Mouse (Mus musculus) midbrain, embryonic 14.5 days (tissue): ENCODE measurements around the gene Shisa8. TPM values are rescaled to one million over a fixed set of nuclear protein-coding genes. Genes with fewer than 3 reads are reported as not detected.
A peak's percentile ranks its signal among the peaks of the same experiment; 100 is the strongest.

ENCODE experiments used
- ATAC-seq: fragments of 200-750 bp; cut with Nextera tagmentation; 2 replicates; pipeline ENCODE4 v1.8.0; 2017; ENCODE audit warnings: moderate number of reproducible peaks, moderate library complexity; ENCODE audit not compliant: low FRiP score, low TSS enrichment
- DNase-seq: peaks from one replicate; pipeline ENCODE4 v3.0.0-alpha.2; 2015
- H3K27ac ChIP-seq: fragments of 300-500 bp; sonication (generic); replicated peaks from 2 replicates; pipeline ENCODE4 v1.5.1; 2014; ENCODE audit warnings: mild to moderate bottlenecking, low read depth, low read length, moderate library complexity
- H3K27me3 ChIP-seq: fragments of 300-500 bp; sonication (generic); 2 replicates; pipeline ENCODE4 v1.6.1; 2014; ENCODE audit warnings: low read length, control low read depth, mixed read lengths; ENCODE audit not compliant: control insufficient read depth, insufficient read depth
- H3K36me3 ChIP-seq: fragments of 300-500 bp; sonication (generic); 2 replicates; pipeline ENCODE4 v1.6.1; 2014; ENCODE audit warnings: low read length, control low read depth; ENCODE audit not compliant: control insufficient read depth, insufficient read depth
- H3K4me1 ChIP-seq: fragments of 300-500 bp; sonication (generic); 2 replicates; pipeline ENCODE4 v1.6.1; 2014; ENCODE audit warnings: mild to moderate bottlenecking, antibody characterized with exemption, low read length, control low read depth; ENCODE audit not compliant: control insufficient read depth, insufficient read depth
- H3K4me2 ChIP-seq: fragments of 300-500 bp; sonication (generic); 2 replicates; pipeline ENCODE4 v1.6.1; 2014; ENCODE audit warnings: mild to moderate bottlenecking, low read length, moderate library complexity
- H3K4me3 ChIP-seq: fragments of 300-500 bp; sonication (generic); replicated peaks from 2 replicates; pipeline ENCODE4 v1.5.1; 2014; ENCODE audit warnings: low read depth, low read length
- H3K9ac ChIP-seq: fragments of 300-500 bp; sonication (generic); replicated peaks from 2 replicates; pipeline ENCODE4 v1.6.1; 2014; ENCODE audit warnings: mild to moderate bottlenecking, low read length, moderate library complexity
- H3K9me3 ChIP-seq: fragments of 300-500 bp; sonication (generic); 2 replicates; pipeline ENCODE4 v1.6.1; 2016; ENCODE audit warnings: low read length, control low read depth, mixed read lengths; ENCODE audit not compliant: control insufficient read depth
- WGBS: fragments of 180-500 bp; shearing (Covaris S2); extraction: QIAGEN DNeasy Blood & Tissue Kit; methylation state at CpG from one replicate; pipeline ENCODE4 v1.1.7; 2014; 5-methylcytosine and 5-hydroxymethylcytosine counted together
- polyA plus RNA-seq: library from polyadenylated mRNA; unstranded; fragments of >200 nt; fragmentation: Nextera tagmentation; extraction: Ambion mirVana; gene quantifications from 2 replicates; pipeline ENCODE4 v1.2.1, GENCODE M21; 2014

The Shisa8 gene
- polyA plus RNA-seq, 1 experiment from 2014 or later: 0.70 TPM

- H3K27ac ChIP-seq: no peak overlapping the region
- H3K9ac ChIP-seq: peak overlapping the region; percentile 46; the same call in 1 of the 2 replicates
- H3K4me3 ChIP-seq: peak overlapping the region; percentile 40
- under 1% methylated on average over 106 of the region's 112 CpGs for WGBS
- H3K4me2 ChIP-seq: peak overlapping the region; percentile 65
- peak; percentile 38; the same call in 1 of the 2 replicates for ATAC-seq
- no peaks in the 10 kb centered on the region for H3K36me3 ChIP-seq
- H3K4me1 ChIP-seq: peaks cover 20% of the 10 kb centered on the region
- peak; percentile 64 for DNase-seq
- peaks cover 70% of the 10 kb centered on the region for H3K27me3 ChIP-seq
- no peaks in the 10 kb centered on the region for H3K9me3 ChIP-seq
Observed at GRCm38 (mm10) chr15:82211911-82212751, 484 bp downstream of the Shisa8 start.

- Histone ChIP-seq H3K4me1 (peaks cover 20% of the 10 kb centered on the region), H3K27me3 (peaks cover 79% of the 10 kb centered on the region), H3K4me2 (peak overlapping the region; percentile 65), H3K9me3 (no peaks in the 10 kb centered on the region), H3K36me3 (peaks cover 2% of the 10 kb centered on the region), H3K9ac (no peak overlapping the region), H3K27ac (no peak overlapping the region), H3K4me3 (peak overlapping the region; percentile 40)
- no peak for DNase-seq
- 4% methylated on average over 11 of the region's 11 CpGs for WGBS
- no peak for ATAC-seq
Observed at GRCm38 (mm10) chr15:82211281-82211680, 1.3 kb downstream of the Shisa8 start.

GRCm38 (mm10) chr15:82210801-82211200 lies 1.8 kb downstream of the Shisa8 start:
- H3K4me3 ChIP-seq: no peak overlapping the region

GRCm38 (mm10) chr15:82209295-82210050 lies 3.1 kb downstream of the Shisa8 start:
- H3K4me1 ChIP-seq: peaks cover 18% of the 10 kb centered on the region
- ATAC-seq: no peak

More at GRCm38 (mm10) chr15:82210801-82211200, 1.8 kb downstream of the Shisa8 start:
- no peaks in the 10 kb centered on the region for H3K9me3 ChIP-seq
- ATAC-seq (no peak), DNase-seq (no peak)
- no peak overlapping the region for H3K4me2 ChIP-seq
- no peak overlapping the region for H3K9ac ChIP-seq
- peaks cover 19% of the 10 kb centered on the region for H3K4me1 ChIP-seq
- 35% methylated on average over 1 of the region's 1 CpGs for WGBS
- H3K27me3 ChIP-seq: peaks cover 80% of the 10 kb centered on the region
- peaks cover 7% of the 10 kb centered on the region for H3K36me3 ChIP-seq
- no peak overlapping the region for H3K27ac ChIP-seq

GRCm38 (mm10) chr15:82208307-82208706 lies 4.3 kb downstream of the Shisa8 start:
- Histone ChIP-seq H3K4me3 (no peak overlapping the region), H3K4me2 (no peak overlapping the region), H3K9me3 (no peaks in the 10 kb centered on the region), H3K4me1 (peaks cover 18% of the 10 kb centered on the region), H3K27me3 (peaks cover 61% of the 10 kb centered on the region), H3K9ac (no peak overlapping the region), H3K36me3 (peaks cover 31% of the 10 kb centered on the region), H3K27ac (no peak overlapping the region)
- ATAC-seq (no peak), DNase-seq (no peak)
- 84% methylated on average over 8 of the region's 8 CpGs for WGBS

More at GRCm38 (mm10) chr15:82209295-82210050, 3.1 kb downstream of the Shisa8 start:
- Histone ChIP-seq H3K4me3 (no peak overlapping the region), H3K9ac (no peak overlapping the region), H3K27ac (no peak overlapping the region), H3K36me3 (peaks cover 19% of the 10 kb centered on the region), H3K9me3 (no peaks in the 10 kb centered on the region), H3K4me2 (no peak overlapping the region), H3K27me3 (peaks cover 69% of the 10 kb centered on the region)
- 78% methylated on average over 13 of the region's 13 CpGs for WGBS
- no peak for DNase-seq

- ATAC-seq (no peak), DNase-seq (peak; percentile 36)
- peaks cover 37% of the 10 kb centered on the region for H3K36me3 ChIP-seq
- no peak overlapping the region for H3K27ac ChIP-seq
- H3K4me1 ChIP-seq: peaks cover 18% of the 10 kb centered on the region
- no peak overlapping the region for H3K4me3 ChIP-seq
- 14% methylated on average over 30 of the region's 30 CpGs for WGBS
- H3K27me3 ChIP-seq: peaks cover 55% of the 10 kb centered on the region
- H3K9me3 ChIP-seq: no peaks in the 10 kb centered on the region
- no peak overlapping the region; the same call in 1 of the 2 replicates for H3K9ac ChIP-seq
- H3K4me2 ChIP-seq: peak overlapping the region; percentile 33
Observed at GRCm38 (mm10) chr15:82207504-82208219, 5.0 kb downstream of the Shisa8 start.

GRCm38 (mm10) chr15:82207105-82207459 lies 5.5 kb downstream of the Shisa8 start:
- Histone ChIP-seq H3K4me2 (peak overlapping the region; percentile 33), H3K27ac (no peak overlapping the region), H3K9ac (no peak overlapping the region; the same call in 1 of the 2 replicates), H3K4me3 (no peak overlapping the region), H3K27me3 (peaks cover 49% of the 10 kb centered on the region), H3K4me1 (peaks cover 17% of the 10 kb centered on the region), H3K36me3 (peaks cover 41% of the 10 kb centered on the region), H3K9me3 (no peaks in the 10 kb centered on the region)
- WGBS: 7% methylated on average over 34 of the region's 34 CpGs
- ATAC-seq (no peak), DNase-seq (peak; percentile 37)

- Histone ChIP-seq H3K36me3 (peaks cover 47% of the 10 kb centered on the region), H3K4me1 (peaks cover 13% of the 10 kb centered on the region), H3K9ac (no peak overlapping the region), H3K27ac (no peak overlapping the region), H3K9me3 (no peaks in the 10 kb centered on the region), H3K4me2 (no peak overlapping the region), H3K4me3 (no peak overlapping the region), H3K27me3 (peaks cover 44% of the 10 kb centered on the region)
- peak; percentile 47 for ATAC-seq
- 55% methylated on average over 9 of the region's 9 CpGs for WGBS
- DNase-seq: peak; percentile 66
Observed at GRCm38 (mm10) chr15:82206365-82207104, 6.1 kb downstream of the Shisa8 start.
